46 mouse cellular contexts compared by ENCODE assay signal in genomic region chr17:38082364-38082763, GRCm38 (mm10). TPM values are rescaled to one million over a fixed set of nuclear protein-coding genes. Genes with fewer than 3 reads are reported as not detected.
"Had no signal": no experiment of that assay in that cellular context is flagged by ENCODE, and none has a peak within 500 bp of the region (broad histone marks: within the 10 kb centered on the region; RNA-seq: fewer than 3 reads in every experiment).

No protein-coding gene starts in this region.

- H3K4me3 ChIP-seq: limb, embryonic 10.5 days; limb, embryonic 12.5 days; limb, embryonic 13.5 days; limb, embryonic 15.5 days; liver, embryonic 12.5 days; liver, embryonic 13.5 days; liver, embryonic 15.5 days; lung, embryonic 15.5 days; megakaryocyte, embryonic 14.5 days; midbrain, embryonic 10.5 days; midbrain, embryonic 12.5 days; midbrain, embryonic 13.5 days; myocyte; neural tube, embryonic 12.5 days had no signal

- DNase-seq: left cerebral cortex, postnatal 4 days; liver; liver, embryonic 13.5 days; liver, postnatal 0 days; lung, adult 18-20 months; lung, adult 2 months; lung, embryonic 14.5 days; lung, postnatal 10 days; lung, postnatal 14 days; lung, postnatal 36 days; lung, postnatal 4 days; midbrain, embryonic 14.5 days had no signal

- H3K4me1 ChIP-seq: limb, embryonic 10.5 days; limb, embryonic 12.5 days; limb, embryonic 13.5 days; limb, embryonic 15.5 days; liver, embryonic 12.5 days; liver, embryonic 13.5 days; liver, embryonic 15.5 days; lung, embryonic 15.5 days; megakaryocyte, embryonic 14.5 days; midbrain, embryonic 10.5 days; midbrain, embryonic 12.5 days; midbrain, embryonic 13.5 days; neural tube, embryonic 12.5 days had no signal

- ATAC-seq: liver, embryonic 12.5 days; liver, postnatal 0 days; lung, postnatal 0 days; midbrain, embryonic 13.5 days; midbrain, embryonic 16.5 days had no signal

- H3K27ac ChIP-seq: limb, embryonic 10.5 days; limb, embryonic 12.5 days; limb, embryonic 13.5 days; limb, embryonic 15.5 days; liver, embryonic 12.5 days; liver, embryonic 13.5 days; liver, embryonic 14.5 days; liver, embryonic 15.5 days; lung, embryonic 15.5 days; macrophage; midbrain, embryonic 10.5 days; midbrain, embryonic 12.5 days; midbrain, embryonic 13.5 days; neural tube, embryonic 12.5 days had no signal

- H3K27me3 ChIP-seq: limb, embryonic 12.5 days; limb, embryonic 13.5 days; limb, embryonic 15.5 days; liver, embryonic 12.5 days; liver, embryonic 13.5 days; liver, embryonic 15.5 days; lung, embryonic 15.5 days; megakaryocyte, embryonic 14.5 days; midbrain, embryonic 12.5 days; midbrain, embryonic 13.5 days; neural tube, embryonic 12.5 days had no signal

- H3K9ac ChIP-seq: limb, embryonic 12.5 days; limb, embryonic 13.5 days; limb, embryonic 15.5 days; liver, embryonic 12.5 days; liver, embryonic 13.5 days; liver, embryonic 14.5 days; liver, embryonic 15.5 days; liver, postnatal 0 days; lung, embryonic 14.5 days; lung, embryonic 15.5 days; midbrain, embryonic 12.5 days; midbrain, embryonic 13.5 days; neural tube, embryonic 12.5 days had no signal

- H3K36me3 ChIP-seq: limb, embryonic 10.5 days; limb, embryonic 12.5 days; limb, embryonic 13.5 days; limb, embryonic 15.5 days; liver, embryonic 12.5 days; liver, embryonic 13.5 days; liver, embryonic 15.5 days; lung, embryonic 15.5 days; midbrain, embryonic 10.5 days; midbrain, embryonic 12.5 days; midbrain, embryonic 13.5 days; neural tube, embryonic 12.5 days had no signal

- H3K4me2 ChIP-seq: limb, embryonic 12.5 days; limb, embryonic 13.5 days; limb, embryonic 15.5 days; liver, embryonic 11.5 days; liver, embryonic 12.5 days; liver, embryonic 13.5 days; liver, embryonic 15.5 days; lung, embryonic 14.5 days; lung, embryonic 15.5 days; midbrain, embryonic 11.5 days; midbrain, embryonic 12.5 days; midbrain, embryonic 13.5 days; neural tube, embryonic 12.5 days had no signal

- H3K9me3 ChIP-seq: limb, embryonic 10.5 days; limb, embryonic 15.5 days; liver, embryonic 12.5 days; liver, embryonic 15.5 days; lung, embryonic 15.5 days; midbrain, embryonic 10.5 days; neural tube, embryonic 12.5 days had no signal

RNA-seq across cellular contexts. Expression of gene Olfr131, which starts 6.1 kb away (rescaled TPM):
- total RNA-seq: left cerebral cortex, adult 8-10 months; left cerebral cortex, postnatal 10 days; left cerebral cortex, postnatal 14 days; left cerebral cortex, postnatal 25 days; left cerebral cortex, postnatal 36 days; left cerebral cortex, postnatal 4 days; liver, adult 2 months; megakaryocyte progenitor cell, adult 5-6 weeks; megakaryocyte, adult 5-6 weeks; megakaryocyte-erythroid progenitor cell, adult 5-6 weeks; monocyte, adult 5-6 weeks had no signal
- polyA plus RNA-seq: limb, embryonic 10.5 days; limb, embryonic 11.5 days; limb, embryonic 12.5 days; limb, embryonic 13.5 days; limb, embryonic 14.5 days; limb, embryonic 15.5 days; liver, adult 2 months; liver, embryonic 11.5 days; liver, embryonic 12.5 days; liver, embryonic 13.5 days; liver, embryonic 14.5 days; liver, embryonic 15.5 days; liver, embryonic 16.5 days; liver, postnatal 0 days; lung, adult 2 months; lung, embryonic 14.5 days; lung, embryonic 15.5 days; lung, embryonic 16.5 days; lung, postnatal 0 days; macrophage; midbrain, embryonic 10.5 days; midbrain, embryonic 11.5 days; midbrain, embryonic 12.5 days; midbrain, embryonic 13.5 days; midbrain, embryonic 14.5 days; midbrain, embryonic 16.5 days; myocyte; neural tube, embryonic 11.5 days; neural tube, embryonic 12.5 days had no signal

RNA-seq across cellular contexts. Expression of gene Olfr130, which starts 18.6 kb away (rescaled TPM):
- total RNA-seq: left cerebral cortex, adult 8-10 months; left cerebral cortex, postnatal 10 days; left cerebral cortex, postnatal 14 days; left cerebral cortex, postnatal 25 days; left cerebral cortex, postnatal 36 days; left cerebral cortex, postnatal 4 days; liver, adult 2 months; megakaryocyte progenitor cell, adult 5-6 weeks; megakaryocyte, adult 5-6 weeks; megakaryocyte-erythroid progenitor cell, adult 5-6 weeks; monocyte, adult 5-6 weeks had no signal
- polyA plus RNA-seq: limb, embryonic 10.5 days; limb, embryonic 11.5 days; limb, embryonic 12.5 days; limb, embryonic 13.5 days; limb, embryonic 14.5 days; limb, embryonic 15.5 days; liver, adult 2 months; liver, embryonic 11.5 days; liver, embryonic 12.5 days; liver, embryonic 13.5 days; liver, embryonic 14.5 days; liver, embryonic 15.5 days; liver, embryonic 16.5 days; liver, postnatal 0 days; lung, adult 2 months; lung, embryonic 14.5 days; lung, embryonic 15.5 days; lung, embryonic 16.5 days; lung, postnatal 0 days; macrophage; midbrain, embryonic 10.5 days; midbrain, embryonic 11.5 days; midbrain, embryonic 12.5 days; midbrain, embryonic 13.5 days; midbrain, embryonic 14.5 days; midbrain, embryonic 16.5 days; myocyte; neural tube, embryonic 11.5 days; neural tube, embryonic 12.5 days had no signal

RNA-seq across cellular contexts. Expression of gene Olfr129, which starts 22.5 kb away (rescaled TPM):
- total RNA-seq: left cerebral cortex, adult 8-10 months; left cerebral cortex, postnatal 10 days; left cerebral cortex, postnatal 14 days; left cerebral cortex, postnatal 25 days; left cerebral cortex, postnatal 36 days; left cerebral cortex, postnatal 4 days; liver, adult 2 months; megakaryocyte progenitor cell, adult 5-6 weeks; megakaryocyte, adult 5-6 weeks; megakaryocyte-erythroid progenitor cell, adult 5-6 weeks; monocyte, adult 5-6 weeks had no signal
- polyA plus RNA-seq: limb, embryonic 10.5 days; limb, embryonic 11.5 days; limb, embryonic 12.5 days; limb, embryonic 13.5 days; limb, embryonic 14.5 days; limb, embryonic 15.5 days; liver, adult 2 months; liver, embryonic 11.5 days; liver, embryonic 12.5 days; liver, embryonic 13.5 days; liver, embryonic 14.5 days; liver, embryonic 15.5 days; liver, embryonic 16.5 days; liver, postnatal 0 days; lung, adult 2 months; lung, embryonic 14.5 days; lung, embryonic 15.5 days; lung, embryonic 16.5 days; lung, postnatal 0 days; macrophage; midbrain, embryonic 10.5 days; midbrain, embryonic 11.5 days; midbrain, embryonic 12.5 days; midbrain, embryonic 13.5 days; midbrain, embryonic 14.5 days; midbrain, embryonic 16.5 days; myocyte; neural tube, embryonic 11.5 days; neural tube, embryonic 12.5 days had no signal

RNA-seq across cellular contexts. Expression of gene Olfr132, which starts 52.0 kb away (rescaled TPM):
- total RNA-seq: left cerebral cortex, adult 8-10 months; left cerebral cortex, postnatal 10 days; left cerebral cortex, postnatal 14 days; left cerebral cortex, postnatal 25 days; left cerebral cortex, postnatal 36 days; left cerebral cortex, postnatal 4 days; liver, adult 2 months; megakaryocyte progenitor cell, adult 5-6 weeks; megakaryocyte, adult 5-6 weeks; megakaryocyte-erythroid progenitor cell, adult 5-6 weeks; monocyte, adult 5-6 weeks had no signal
- polyA plus RNA-seq: limb, embryonic 10.5 days; limb, embryonic 11.5 days; limb, embryonic 12.5 days; limb, embryonic 13.5 days; limb, embryonic 14.5 days; limb, embryonic 15.5 days; liver, adult 2 months; liver, embryonic 11.5 days; liver, embryonic 12.5 days; liver, embryonic 13.5 days; liver, embryonic 14.5 days; liver, embryonic 15.5 days; liver, embryonic 16.5 days; liver, postnatal 0 days; lung, adult 2 months; lung, embryonic 14.5 days; lung, embryonic 15.5 days; lung, embryonic 16.5 days; lung, postnatal 0 days; macrophage; midbrain, embryonic 10.5 days; midbrain, embryonic 11.5 days; midbrain, embryonic 12.5 days; midbrain, embryonic 13.5 days; midbrain, embryonic 14.5 days; midbrain, embryonic 16.5 days; myocyte; neural tube, embryonic 11.5 days; neural tube, embryonic 12.5 days had no signal
